Mouse (Mus musculus): Measurements from ENCODE around the gene Atp6v0a2.
"Not testable (repeated sequence)": the region's sequence is repeated elsewhere in the genome, so short reads cannot be mapped to it uniquely, and the experiment has no call there.

Atp6v0a2 gene

GRCm38 (mm10) chr5:124628448-124629363 lies at the start of gene Atp6v0a2:
Atp6v0a2 (plus strand) TSS chr5:124628576.
- DNase-seq (ENCODE audit: low read depth in 1 of 2, low spot score in 2 of 2) = peak; percentile 80 to 93

DNA sequence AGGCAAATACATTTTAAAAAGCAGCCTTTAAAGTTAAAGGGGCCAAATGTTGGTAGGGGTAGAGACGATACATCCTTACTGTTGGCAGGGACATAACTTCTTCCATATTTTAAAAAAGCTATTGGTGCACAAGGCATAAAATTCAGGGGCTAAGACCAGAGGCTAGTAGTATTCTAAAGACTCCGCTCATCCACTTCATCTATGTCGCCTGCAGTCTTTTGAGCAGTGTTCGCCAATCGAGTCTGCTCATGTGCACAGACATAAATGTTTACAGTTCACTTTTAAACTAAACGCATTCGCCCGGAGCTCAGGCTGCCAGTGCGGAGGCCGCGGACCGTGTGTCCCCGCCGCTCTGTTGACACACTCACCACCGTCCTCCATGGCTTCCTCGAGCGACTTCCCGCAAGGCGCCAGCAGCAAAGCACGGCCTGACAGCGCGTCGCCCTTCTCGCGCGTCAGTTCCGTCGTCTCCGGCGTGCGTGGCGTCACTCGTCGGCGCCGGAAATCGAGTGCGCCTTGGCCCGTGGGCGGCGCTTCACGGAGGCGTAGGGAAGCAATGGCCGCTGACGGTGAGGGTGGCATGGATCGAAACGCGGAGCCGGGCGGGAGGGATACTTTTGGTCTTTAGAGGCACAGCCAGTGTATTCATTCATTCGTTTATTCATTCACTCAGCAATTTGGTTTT lies 49.6 kb upstream of the Atp6v0a2 start, which contains the start of the genes Eif2b1 and Gtf2h3:
Gene Eif2b1, minus strand, starts transcription at position 499 of the 685 bp plus-strand sequence.
Gene Gtf2h3, plus strand, starts transcription at position 508 of the 685 bp plus-strand sequence.
- DNase-seq (ENCODE audit: low read depth in 1 of 2, low spot score in 2 of 2) = peak; percentile 79 to 88

DNA sequence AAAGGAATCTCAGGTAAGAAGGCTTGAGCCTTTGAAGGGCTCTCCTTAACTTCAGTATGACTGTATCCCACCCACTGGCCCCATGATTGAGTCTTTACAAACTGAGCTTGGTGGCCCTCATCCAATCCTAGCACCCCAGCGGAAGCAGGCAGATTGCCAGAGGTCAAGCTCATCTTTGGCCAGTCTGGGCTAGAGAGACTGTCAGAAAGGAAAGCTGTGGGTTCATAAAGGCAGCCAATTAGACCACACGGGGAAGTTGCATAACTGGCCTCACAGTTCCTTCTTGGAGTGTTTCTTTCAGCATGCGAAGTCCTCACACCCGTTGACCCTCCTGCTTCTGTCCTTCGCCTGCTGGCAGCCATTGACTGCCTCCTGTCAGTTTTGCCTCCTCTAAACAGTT lies 45.9 kb upstream of the Atp6v0a2 start:
- peak; percentile 2 to 9 for DNase-seq (ENCODE audit: low read depth in 1 of 2, low spot score in 2 of 2)

DNA sequence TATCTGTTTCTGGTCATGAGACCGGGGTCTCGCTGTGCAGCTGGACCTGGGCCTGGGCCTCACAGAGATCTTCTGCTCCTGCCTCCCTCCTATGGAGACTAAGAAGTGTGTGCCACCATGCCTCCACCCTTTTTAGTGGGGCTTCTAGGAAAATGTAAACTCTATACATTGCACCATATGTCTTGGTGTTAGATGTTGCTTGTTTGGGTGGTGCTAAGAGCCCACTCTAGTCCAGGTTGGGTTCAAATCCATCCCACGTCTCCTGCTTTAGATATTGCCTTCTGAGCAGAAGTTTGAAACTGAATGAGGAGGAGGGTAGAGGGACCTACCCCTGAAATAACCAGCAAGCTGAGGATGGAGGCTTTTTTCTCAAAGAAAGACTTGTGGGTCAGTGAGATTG lies 35.6 kb upstream of the Atp6v0a2 start:
- DNase-seq (ENCODE audit: low read depth in 1 of 2, low spot score in 2 of 2) = no peak

- DNase-seq (ENCODE audit: low read depth in 1 of 2, low spot score in 2 of 2) = no peak
These were observed 29.9 kb upstream of the Atp6v0a2 start for GRCm38 (mm10) chr5:124598224-124599174.

- DNase-seq (ENCODE audit: low read depth in 1 of 2, low spot score in 2 of 2) = not testable (repeated sequence)
These were observed 28.6 kb upstream of the Atp6v0a2 start for GRCm38 (mm10) chr5:124599726-124600125.

GRCm38 (mm10) chr5:124602349-124602748 lies 26.0 kb upstream of the Atp6v0a2 start:
- peak in 1 of 2 experiments; percentile 32 for DNase-seq (ENCODE audit: low read depth in 1 of 2, low spot score in 2 of 2)

DNA sequence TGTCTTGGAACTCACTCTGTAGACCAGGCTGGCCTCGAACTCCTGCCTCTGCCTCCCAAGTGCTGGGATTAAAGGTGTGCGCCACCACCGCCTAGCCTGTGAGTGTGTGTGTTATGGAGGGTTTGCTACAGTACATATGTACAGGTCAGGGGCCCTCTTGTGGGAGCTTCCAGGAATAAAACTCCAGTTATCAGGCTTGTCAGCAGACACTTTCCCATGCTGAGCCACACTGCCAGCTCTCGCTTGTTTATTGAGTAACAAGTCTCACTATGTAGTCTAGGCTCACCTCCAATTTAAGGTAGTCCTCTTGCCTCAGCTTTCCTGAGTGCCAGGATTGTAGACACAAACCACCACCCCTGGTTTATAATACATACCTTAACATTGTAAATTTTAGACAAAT lies 24.1 kb upstream of the Atp6v0a2 start:
- DNase-seq (ENCODE audit: low read depth in 1 of 2, low spot score in 2 of 2) = no peak

- DNase-seq (ENCODE audit: low read depth in 1 of 2, low spot score in 2 of 2) = no peak
These were observed 23.2 kb upstream of the Atp6v0a2 start for GRCm38 (mm10) chr5:124605041-124605622.

GRCm38 (mm10) chr5:124610965-124611364 lies 17.4 kb upstream of the Atp6v0a2 start:
- DNase-seq (ENCODE audit: low read depth in 1 of 2, low spot score in 2 of 2) = no peak

- no peak for DNase-seq (ENCODE audit: low read depth in 1 of 2, low spot score in 2 of 2)
These were observed 13.7 kb upstream of the Atp6v0a2 start for GRCm38 (mm10) chr5:124614709-124615108.

DNA sequence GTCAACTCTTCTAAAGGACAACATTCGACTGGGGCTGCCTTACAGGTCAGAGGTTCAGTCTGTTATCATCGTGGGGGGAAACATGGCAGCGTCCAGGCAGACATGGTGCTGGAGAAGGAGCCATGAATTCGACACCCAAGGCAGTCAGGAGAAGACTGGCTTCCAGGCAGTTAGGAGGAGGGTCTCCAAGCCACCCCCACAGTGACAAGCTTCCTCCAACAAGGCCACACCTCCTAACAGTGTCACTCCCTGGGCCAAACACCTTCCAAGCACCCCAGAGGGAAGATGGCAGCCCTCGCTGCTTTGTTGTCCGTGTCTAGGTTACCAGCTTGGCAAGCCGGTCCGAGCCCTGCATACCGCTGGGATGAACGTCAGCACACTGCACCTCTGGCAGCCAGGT lies 9.7 kb upstream of the Atp6v0a2 start:
- DNase-seq (ENCODE audit: low read depth in 1 of 2, low spot score in 2 of 2) = no peak

DNA sequence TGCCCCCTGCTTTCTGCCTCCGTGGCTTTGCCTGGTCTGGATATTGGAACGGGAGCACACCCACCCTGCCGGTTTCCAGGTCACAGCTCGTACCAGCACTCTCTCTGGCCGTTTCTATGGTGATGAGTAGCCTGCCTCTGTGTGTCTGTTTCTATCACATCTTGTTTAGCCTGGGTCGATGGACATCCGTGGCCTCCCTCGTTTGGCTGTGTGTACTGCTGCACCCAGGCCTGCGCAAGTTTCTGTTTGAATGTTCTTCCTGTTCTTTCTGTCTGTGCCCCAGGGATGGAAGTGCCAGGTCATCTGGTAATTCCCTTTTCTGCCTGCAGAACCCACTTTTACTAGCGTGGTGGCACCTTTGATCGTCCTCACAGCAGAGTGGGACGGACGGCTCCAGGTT lies 7.0 kb upstream of the Atp6v0a2 start:
- DNase-seq (ENCODE audit: low read depth in 1 of 2, low spot score in 2 of 2) = peak in 1 of 2 experiments; percentile 37

DNA sequence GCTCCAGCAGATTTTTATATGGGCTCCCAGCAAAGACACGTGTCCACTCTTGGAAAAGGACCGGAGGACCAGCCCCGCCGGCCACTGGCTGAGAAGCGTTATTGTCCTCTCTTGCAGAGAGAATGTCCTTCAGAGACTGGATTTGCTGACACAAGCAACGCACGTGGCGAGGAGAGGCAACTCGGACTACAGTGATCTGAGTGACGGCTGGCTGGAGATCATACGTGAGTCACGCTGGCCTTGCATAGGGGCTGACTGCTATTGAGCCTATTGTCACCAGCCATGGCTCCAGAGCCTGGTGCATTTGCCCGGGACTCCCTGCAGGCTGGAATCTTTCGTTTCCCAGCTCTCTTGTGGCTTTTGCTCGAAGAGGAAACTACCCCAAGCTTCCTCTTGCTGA lies 5.5 kb upstream of the Atp6v0a2 start:
- DNase-seq (ENCODE audit: low read depth in 1 of 2, low spot score in 2 of 2) = no peak

GRCm38 (mm10) chr5:124624291-124624690 lies 4.1 kb upstream of the Atp6v0a2 start:
- DNase-seq (ENCODE audit: low read depth in 1 of 2, low spot score in 2 of 2) = no peak

- DNase-seq (ENCODE audit: low read depth in 1 of 2, low spot score in 2 of 2) = no peak
These were observed 1.3 kb downstream of the Atp6v0a2 start for GRCm38 (mm10) chr5:124629641-124630040.

DNA sequence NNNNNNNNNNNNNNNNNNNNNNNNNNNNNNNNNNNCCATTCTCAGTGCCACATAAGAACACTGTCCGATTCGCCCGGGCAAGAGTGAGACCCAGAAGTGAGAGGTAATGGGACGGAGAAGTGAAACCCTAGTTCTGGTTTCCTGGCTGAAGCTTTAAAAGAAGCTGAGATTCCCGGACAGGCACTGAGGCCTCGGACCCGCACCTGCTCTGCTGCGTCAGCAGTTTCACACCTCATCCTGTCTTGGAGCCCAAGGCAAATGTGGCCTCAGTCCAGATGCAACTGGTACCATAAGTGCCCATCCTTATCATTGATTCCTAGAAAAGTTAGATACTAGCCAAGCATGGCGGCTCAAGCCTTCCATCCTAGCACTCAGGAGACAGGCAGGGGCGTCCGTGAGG lies 3.3 kb downstream of the Atp6v0a2 start:
- no peak for DNase-seq (ENCODE audit: low read depth in 1 of 2, low spot score in 2 of 2)

DNA sequence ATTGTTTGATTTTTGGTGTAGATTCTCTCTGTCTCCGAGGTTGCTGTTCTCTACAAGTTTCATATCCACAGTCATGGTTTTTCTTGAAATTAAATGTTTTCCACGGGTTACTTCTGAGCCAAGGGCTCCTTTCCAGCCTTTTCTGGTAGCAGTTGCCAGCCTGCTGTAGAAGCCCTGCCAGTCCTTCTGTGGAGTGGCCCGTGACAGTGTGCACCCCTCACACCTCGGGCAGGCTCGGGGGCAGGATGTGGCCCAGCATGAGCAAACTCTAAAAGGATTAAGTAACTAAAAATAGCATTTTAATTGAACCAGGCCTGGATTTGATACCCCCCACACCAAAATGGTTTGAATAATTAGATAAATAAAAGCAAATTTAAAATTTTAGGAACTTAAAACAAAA lies 4.1 kb downstream of the Atp6v0a2 start:
- DNase-seq (ENCODE audit: low read depth in 1 of 2, low spot score in 2 of 2) = no peak

DNA sequence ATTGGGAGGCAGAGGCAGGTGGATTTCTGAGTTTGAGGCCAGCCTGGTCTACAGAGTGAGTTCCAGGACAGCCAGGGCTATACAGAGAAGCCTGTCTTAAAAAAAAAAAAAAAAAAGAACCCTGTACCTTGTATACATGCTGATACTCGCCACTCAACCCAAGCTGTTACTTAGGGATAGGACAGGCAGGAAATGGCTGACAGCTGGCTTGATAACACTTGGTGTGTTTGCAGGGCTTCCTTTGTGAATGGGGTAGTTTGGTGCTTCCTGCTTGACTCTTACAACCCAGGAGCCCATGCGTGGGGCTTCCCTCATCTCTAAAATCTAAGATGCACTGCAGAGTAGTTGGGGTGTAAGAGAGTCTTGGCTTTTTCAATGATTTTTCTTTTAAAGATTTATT lies 5.0 kb downstream of the Atp6v0a2 start:
- DNase-seq (ENCODE audit: low read depth in 1 of 2, low spot score in 2 of 2) = no peak

DNA sequence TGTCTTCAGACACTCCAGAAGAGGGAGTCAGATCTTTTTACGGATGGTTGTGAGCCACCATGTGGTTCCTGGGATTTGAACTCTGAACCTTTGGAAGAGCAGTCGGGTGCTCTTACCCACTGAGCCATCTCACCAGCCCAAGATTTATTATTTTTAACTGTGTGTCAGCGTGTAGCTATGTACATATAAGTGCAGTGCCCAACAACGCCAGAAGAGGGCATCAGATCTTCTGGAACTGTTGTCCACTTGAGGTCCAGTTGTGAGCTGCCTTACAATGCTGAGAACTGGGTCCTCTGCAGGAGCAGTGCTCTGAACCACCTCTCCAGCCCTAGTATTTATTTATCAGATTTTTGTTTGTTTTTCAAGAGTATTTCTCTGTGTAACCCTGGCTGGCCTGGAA lies 6.7 kb downstream of the Atp6v0a2 start:
- not testable (repeated sequence) for DNase-seq (ENCODE audit: low read depth in 1 of 2, low spot score in 2 of 2)

GRCm38 (mm10) chr5:124636139-124636538 lies 7.8 kb downstream of the Atp6v0a2 start:
- DNase-seq (ENCODE audit: low read depth in 1 of 2, low spot score in 2 of 2) = no peak

Measured in monocyte, adult 2 months (primary cell).